Mouse (Mus musculus) forebrain, embryonic 13.5 days (tissue): Measurements from ENCODE around the gene Ptpra. TPM values are rescaled to one million over a fixed set of nuclear protein-coding genes. Genes with fewer than 3 reads are reported as not detected.

Experiments used
- ATAC-seq: fragments of 200-750 bp; cut with Nextera tagmentation; 2 replicates; pipeline ENCODE4 v1.8.0; 2017
- H3K27ac ChIP-seq: fragments of 300-500 bp; sonication (generic); 2 replicates; pipeline ENCODE4 v1.5.1; 2015; ENCODE audit warnings: inconsistent platforms, mild to moderate bottlenecking, moderate library complexity
- H3K27me3 ChIP-seq: fragments of 300-500 bp; sonication (generic); 2 replicates; pipeline ENCODE4 v1.6.1; 2015; ENCODE audit warnings: mild to moderate bottlenecking, inconsistent platforms
- H3K36me3 ChIP-seq: fragments of 300-500 bp; sonication (generic); 2 replicates; pipeline ENCODE4 v1.6.1; 2015; ENCODE audit warnings: mild to moderate bottlenecking, inconsistent platforms; ENCODE audit not compliant: poor library complexity, severe bottlenecking
- H3K4me1 ChIP-seq: fragments of 300-500 bp; sonication (generic); 2 replicates; pipeline ENCODE4 v1.6.1; 2015; ENCODE audit warnings: inconsistent platforms
- H3K4me2 ChIP-seq: fragments of 300-500 bp; sonication (generic); 2 replicates; pipeline ENCODE4 v1.6.1; 2015; ENCODE audit warnings: inconsistent platforms, mild to moderate bottlenecking, moderate library complexity
- H3K4me3 ChIP-seq: fragments of 300-500 bp; sonication (generic); 2 replicates; pipeline ENCODE4 v1.5.1; 2015; ENCODE audit warnings: mild to moderate bottlenecking, inconsistent platforms
- H3K9ac ChIP-seq: fragments of 300-500 bp; sonication (generic); 2 replicates; pipeline ENCODE4 v1.6.1; 2015; ENCODE audit warnings: mild to moderate bottlenecking, inconsistent platforms
- H3K9me3 ChIP-seq: fragments of 300-500 bp; sonication (generic); replicated peaks from 2 replicates; pipeline ENCODE4 v1.6.1; 2016; ENCODE audit warnings: inconsistent platforms
- WGBS: fragments of 180-500 bp; shearing (Covaris S2); methylation state at CpG from one replicate; pipeline ENCODE4 v1.1.7; 2015; 5-methylcytosine and 5-hydroxymethylcytosine counted together
- polyA plus RNA-seq: library from polyadenylated mRNA; unstranded; fragments of >200 nt; fragmentation: Nextera tagmentation; extraction: Ambion mirVana; gene quantifications from 2 replicates; pipeline ENCODE4 v1.2.1, GENCODE M21; 2015

The Ptpra gene
- 120 and 122 TPM in 2 replicates for polyA plus RNA-seq

GRCm38 (mm10) chr2:130449794-130450433 lies at the start of gene Ptpra:
Gene Ptpra, plus strand, starts transcription at chr2:130450278.
- under 1% methylated on average over 41 of the region's 50 CpGs for WGBS
- Histone ChIP-seq H3K4me2 (peak within 1 kb of the TSS; percentile 75), H3K4me3 (peak within 1 kb of the TSS; percentile 67), H3K36me3 (peaks cover 10% of the 10 kb centered on the region; the same call in 1 of the 2 replicates), H3K27me3 (peaks cover 10% of the 10 kb centered on the region), H3K4me1 (peaks cover 44% of the 10 kb centered on the region), H3K9ac (peak within 1 kb of the TSS; percentile 90), H3K27ac (peak within 1 kb of the TSS; percentile 84), H3K9me3 (no peaks in the 10 kb centered on the region)
- peak; percentile 98 for ATAC-seq

GRCm38 (mm10) chr2:130401891-130402290 lies 48.2 kb upstream of the Ptpra start:
- Histone ChIP-seq H3K27ac (no peak overlapping the region), H3K4me1 (peaks cover 12% of the 10 kb centered on the region), H3K4me3 (no peak overlapping the region), H3K36me3 (no peaks in the 10 kb centered on the region), H3K9ac (no peak overlapping the region), H3K4me2 (no peak overlapping the region), H3K9me3 (no peaks in the 10 kb centered on the region), H3K27me3 (peaks cover 25% of the 10 kb centered on the region)
- no peak for ATAC-seq
- 84% methylated on average over 4 of the region's 4 CpGs for WGBS

GRCm38 (mm10) chr2:130404939-130405338 lies 45.1 kb upstream of the Ptpra start, which contains the start of the genes Gm28372 and 1700020A23Rik:
Gene Gm28372, plus strand, starts transcription at chr2:130405239.
Gene 1700020A23Rik, plus strand, starts transcription at chr2:130405259.
- Histone ChIP-seq H3K9me3 (no peaks in the 10 kb centered on the region), H3K9ac (no peak within 1 kb of the TSS), H3K27me3 (peaks cover 15% of the 10 kb centered on the region; the same call in 1 of the 2 replicates), H3K27ac (no peak within 1 kb of the TSS), H3K4me1 (0 out of 2 replicates have a peak, but pooled peaks cover 6% of the 10 kb centered on the region), H3K4me3 (no peak within 1 kb of the TSS), H3K36me3 (no peaks in the 10 kb centered on the region), H3K4me2 (no peak within 1 kb of the TSS)
- 83% methylated on average over 1 of the region's 1 CpGs for WGBS
- ATAC-seq = no peak

GRCm38 (mm10) chr2:130406178-130406577 lies 43.9 kb upstream of the Ptpra start, which contains the start of gene Tmem239:
Gene Tmem239, plus strand, starts transcription at chr2:130406478.
- Histone ChIP-seq H3K36me3 (no peaks in the 10 kb centered on the region), H3K9me3 (no peaks in the 10 kb centered on the region), H3K4me3 (no peak within 1 kb of the TSS), H3K4me1 (peaks cover 6% of the 10 kb centered on the region; the same call in 1 of the 2 replicates), H3K4me2 (no peak within 1 kb of the TSS), H3K27ac (no peak within 1 kb of the TSS), H3K27me3 (peaks cover 15% of the 10 kb centered on the region; the same call in 1 of the 2 replicates), H3K9ac (no peak within 1 kb of the TSS)
- WGBS = 68% methylated on average over 2 of the region's 2 CpGs
- no peak for ATAC-seq

GRCm38 (mm10) chr2:130408194-130408593 lies 41.9 kb upstream of the Ptpra start:
- no peak overlapping the region for H3K9ac ChIP-seq
- 13% methylated on average over 6 of the region's 6 CpGs for WGBS
- peaks cover 8% of the 10 kb centered on the region; the same call in 1 of the 2 replicates for H3K27me3 ChIP-seq
- H3K4me1 ChIP-seq = peaks cover 11% of the 10 kb centered on the region; the same call in 1 of the 2 replicates
- H3K9me3 ChIP-seq = no peaks in the 10 kb centered on the region
- H3K36me3 ChIP-seq = no peaks in the 10 kb centered on the region
- H3K27ac ChIP-seq = no peak overlapping the region
- no peak overlapping the region for H3K4me3 ChIP-seq
- H3K4me2 ChIP-seq = no peak overlapping the region
- ATAC-seq = 0 out of 2 replicates have a peak, but pooled peaks have one; percentile 50

GRCm38 (mm10) chr2:130411558-130412495 lies 38.3 kb upstream of the Ptpra start:
- WGBS = 35% methylated on average over 16 of the region's 16 CpGs
- ATAC-seq = peak; percentile 83

GRCm38 (mm10) chr2:130412775-130413174 lies 37.3 kb upstream of the Ptpra start:
- H3K4me1 ChIP-seq = peaks cover 11% of the 10 kb centered on the region; the same call in 1 of the 2 replicates
- no peaks in the 10 kb centered on the region for H3K9me3 ChIP-seq
- no peak overlapping the region for H3K9ac ChIP-seq
- H3K36me3 ChIP-seq = no peaks in the 10 kb centered on the region
- H3K27ac ChIP-seq = no peak overlapping the region
- no peak overlapping the region for H3K4me3 ChIP-seq
- no peaks in the 10 kb centered on the region for H3K27me3 ChIP-seq
- ATAC-seq = no peak
- no peak overlapping the region for H3K4me2 ChIP-seq
- WGBS = 86% methylated on average over 3 of the region's 3 CpGs

More at GRCm38 (mm10) chr2:130411558-130412495, 38.3 kb upstream of the Ptpra start:
- H3K9me3 ChIP-seq = no peaks in the 10 kb centered on the region
- H3K4me2 ChIP-seq = no peak overlapping the region
- H3K4me1 ChIP-seq = peaks cover 11% of the 10 kb centered on the region; the same call in 1 of the 2 replicates
- no peaks in the 10 kb centered on the region for H3K36me3 ChIP-seq
- H3K27me3 ChIP-seq = peaks cover 2% of the 10 kb centered on the region; the same call in 1 of the 2 replicates
- H3K9ac ChIP-seq = no peak overlapping the region
- H3K27ac ChIP-seq = no peak overlapping the region
- H3K4me3 ChIP-seq = no peak overlapping the region

- H3K9ac ChIP-seq = no peak overlapping the region
Observed at GRCm38 (mm10) chr2:130414094-130414856, 35.8 kb upstream of the Ptpra start.

GRCm38 (mm10) chr2:130421781-130422620 lies 28.1 kb upstream of the Ptpra start:
- H3K4me1 ChIP-seq = peaks cover 40% of the 10 kb centered on the region
- no peak overlapping the region for H3K4me2 ChIP-seq
- peaks cover 9% of the 10 kb centered on the region; the same call in 1 of the 2 replicates for H3K36me3 ChIP-seq
- H3K4me3 ChIP-seq = no peak overlapping the region
- no peak overlapping the region for H3K9ac ChIP-seq
- 95% methylated on average over 26 of the region's 26 CpGs for WGBS
- H3K27me3 ChIP-seq = no peaks in the 10 kb centered on the region
- H3K27ac ChIP-seq = no peak overlapping the region
- no peak for ATAC-seq
- H3K9me3 ChIP-seq = no peaks in the 10 kb centered on the region

More at GRCm38 (mm10) chr2:130414094-130414856, 35.8 kb upstream of the Ptpra start:
- Histone ChIP-seq H3K4me2 (no peak overlapping the region), H3K27ac (no peak overlapping the region), H3K9me3 (no peaks in the 10 kb centered on the region), H3K27me3 (no peaks in the 10 kb centered on the region), H3K36me3 (peaks cover 6% of the 10 kb centered on the region; the same call in 1 of the 2 replicates), H3K4me3 (no peak overlapping the region), H3K4me1 (peaks cover 5% of the 10 kb centered on the region; the same call in 1 of the 2 replicates)
- ATAC-seq = no peak
- WGBS = 68% methylated on average over 6 of the region's 6 CpGs

GRCm38 (mm10) chr2:130423397-130424125 lies 26.5 kb upstream of the Ptpra start:
- Histone ChIP-seq H3K4me1 (peaks cover 40% of the 10 kb centered on the region), H3K36me3 (peaks cover 7% of the 10 kb centered on the region; the same call in 1 of the 2 replicates)
- 17% methylated on average over 49 of the region's 49 CpGs for WGBS

More at GRCm38 (mm10) chr2:130423397-130424125, 26.5 kb upstream of the Ptpra start:
- H3K4me2 ChIP-seq = peak overlapping the region; percentile 85
- peak overlapping the region; percentile 88 for H3K9ac ChIP-seq
- H3K4me3 ChIP-seq = peak overlapping the region; percentile 77
- H3K27ac ChIP-seq = peak overlapping the region; percentile 89
- ATAC-seq = peak; percentile 75
- no peaks in the 10 kb centered on the region for H3K9me3 ChIP-seq
- no peaks in the 10 kb centered on the region for H3K27me3 ChIP-seq
